Mouse (Mus musculus): ENCODE data around the gene Mosmo. TPM values are rescaled to one million over a fixed set of nuclear protein-coding genes. Genes with fewer than 3 reads are reported as not detected.

The Mosmo gene
- polyA plus RNA-seq, 1 experiment from 2014 or later, result 15.8 TPM

GRCm38 (mm10) chr7:120739018-120739417 lies 61.6 kb downstream of the Mosmo start, which contains the start of gene Vwa3a:
Vwa3a (plus strand) TSS chr7:120739318.
- Histone ChIP-seq H3K36me3 (ENCODE audit: control insufficient read depth, insufficient read depth, low read length) (no peaks in the 10 kb centered on the region), H3K9ac (replicated peaks; ENCODE audit: low read depth, low read length) (no peak within 1 kb of the TSS), H3K4me1 (ENCODE audit: control insufficient read depth, insufficient read depth, low read length) (no peaks in the 10 kb centered on the region), H3K4me3 (ENCODE audit: low read depth, low read length) (no peak within 1 kb of the TSS), H3K27ac (ENCODE audit: low read length) (no peak within 1 kb of the TSS), H3K4me2 (replicated peaks; ENCODE audit: low read depth, low read length) (no peak within 1 kb of the TSS), H3K27me3 (ENCODE audit: control insufficient read depth, insufficient read depth, low read length) (no peaks in the 10 kb centered on the region), H3K9me3 (ENCODE audit: control insufficient read depth, low read depth, low read length) (no peaks in the 10 kb centered on the region)
- WGBS, result 77% methylated on average over 6 of the region's 6 CpGs
- no peak for ATAC-seq (ENCODE audit: insufficient number of reproducible peaks, insufficient read depth, low FRiP score, low read depth)

- Histone ChIP-seq H3K27me3 (ENCODE audit: control insufficient read depth, insufficient read depth, low read length) (no peaks in the 10 kb centered on the region), H3K9ac (replicated peaks; ENCODE audit: low read depth, low read length) (no peak overlapping the region), H3K9me3 (ENCODE audit: control insufficient read depth, low read depth, low read length) (no peaks in the 10 kb centered on the region), H3K4me1 (ENCODE audit: control insufficient read depth, insufficient read depth, low read length) (no peaks in the 10 kb centered on the region), H3K36me3 (ENCODE audit: control insufficient read depth, insufficient read depth, low read length) (no peaks in the 10 kb centered on the region), H3K27ac (ENCODE audit: low read length) (no peak overlapping the region), H3K4me3 (ENCODE audit: low read depth, low read length) (no peak overlapping the region), H3K4me2 (replicated peaks; ENCODE audit: low read depth, low read length) (no peak overlapping the region)
- WGBS, result 14% methylated on average over 5 of the region's 5 CpGs
- ATAC-seq (ENCODE audit: insufficient number of reproducible peaks, insufficient read depth, low FRiP score, low read depth), result peak; percentile 64; the same call in 1 of the 2 replicates
Measured at GRCm38 (mm10) chr7:120739558-120740101, 62.2 kb downstream of the Mosmo start.

- 78% methylated on average over 14 of the region's 14 CpGs for WGBS
- H3K4me2 ChIP-seq (replicated peaks; ENCODE audit: low read depth, low read length), result no peak overlapping the region
- H3K27me3 ChIP-seq (ENCODE audit: control insufficient read depth, insufficient read depth, low read length), result no peaks in the 10 kb centered on the region
- no peaks in the 10 kb centered on the region for H3K36me3 ChIP-seq (ENCODE audit: control insufficient read depth, insufficient read depth, low read length)
- no peak overlapping the region for H3K27ac ChIP-seq (ENCODE audit: low read length)
- H3K9me3 ChIP-seq (ENCODE audit: control insufficient read depth, low read depth, low read length), result no peaks in the 10 kb centered on the region
- no peak overlapping the region for H3K4me3 ChIP-seq (ENCODE audit: low read depth, low read length)
- no peaks in the 10 kb centered on the region for H3K4me1 ChIP-seq (ENCODE audit: control insufficient read depth, insufficient read depth, low read length)
- ATAC-seq (ENCODE audit: insufficient number of reproducible peaks, insufficient read depth, low FRiP score, low read depth), result no peak
- H3K9ac ChIP-seq (replicated peaks; ENCODE audit: low read depth, low read length), result no peak overlapping the region
Measured at GRCm38 (mm10) chr7:120743366-120744351, 66.2 kb downstream of the Mosmo start.

GRCm38 (mm10) chr7:120744606-120745005 lies 67.2 kb downstream of the Mosmo start:
- 87% methylated on average over 6 of the region's 6 CpGs for WGBS
- no peak overlapping the region for H3K4me2 ChIP-seq (replicated peaks; ENCODE audit: low read depth, low read length)
- no peaks in the 10 kb centered on the region for H3K4me1 ChIP-seq (ENCODE audit: control insufficient read depth, insufficient read depth, low read length)
- H3K27ac ChIP-seq (ENCODE audit: low read length), result no peak overlapping the region
- ATAC-seq (ENCODE audit: insufficient number of reproducible peaks, insufficient read depth, low FRiP score, low read depth), result no peak
- no peak overlapping the region for H3K9ac ChIP-seq (replicated peaks; ENCODE audit: low read depth, low read length)
- H3K27me3 ChIP-seq (ENCODE audit: control insufficient read depth, insufficient read depth, low read length), result no peaks in the 10 kb centered on the region
- H3K4me3 ChIP-seq (ENCODE audit: low read depth, low read length), result no peak overlapping the region
- H3K36me3 ChIP-seq (ENCODE audit: control insufficient read depth, insufficient read depth, low read length), result no peaks in the 10 kb centered on the region
- H3K9me3 ChIP-seq (ENCODE audit: control insufficient read depth, low read depth, low read length), result no peaks in the 10 kb centered on the region

- Histone ChIP-seq H3K27ac (ENCODE audit: low read length) (no peak overlapping the region), H3K4me2 (replicated peaks; ENCODE audit: low read depth, low read length) (no peak overlapping the region), H3K9ac (replicated peaks; ENCODE audit: low read depth, low read length) (no peak overlapping the region), H3K27me3 (ENCODE audit: control insufficient read depth, insufficient read depth, low read length) (no peaks in the 10 kb centered on the region), H3K4me1 (ENCODE audit: control insufficient read depth, insufficient read depth, low read length) (no peaks in the 10 kb centered on the region), H3K9me3 (ENCODE audit: control insufficient read depth, low read depth, low read length) (no peaks in the 10 kb centered on the region), H3K4me3 (ENCODE audit: low read depth, low read length) (no peak overlapping the region), H3K36me3 (ENCODE audit: control insufficient read depth, insufficient read depth, low read length) (no peaks in the 10 kb centered on the region)
- 52% methylated on average over 3 of the region's 3 CpGs for WGBS
- peak; percentile 33; the same call in 1 of the 2 replicates for ATAC-seq (ENCODE audit: insufficient number of reproducible peaks, insufficient read depth, low FRiP score, low read depth)
Measured at GRCm38 (mm10) chr7:120746029-120746428, 68.6 kb downstream of the Mosmo start.

GRCm38 (mm10) chr7:120746821-120747220 lies 69.4 kb downstream of the Mosmo start:
- 89% methylated on average over 5 of the region's 5 CpGs for WGBS
- Histone ChIP-seq H3K4me1 (ENCODE audit: control insufficient read depth, insufficient read depth, low read length) (no peaks in the 10 kb centered on the region), H3K27me3 (ENCODE audit: control insufficient read depth, insufficient read depth, low read length) (no peaks in the 10 kb centered on the region), H3K36me3 (ENCODE audit: control insufficient read depth, insufficient read depth, low read length) (no peaks in the 10 kb centered on the region), H3K9ac (replicated peaks; ENCODE audit: low read depth, low read length) (no peak overlapping the region), H3K4me3 (ENCODE audit: low read depth, low read length) (no peak overlapping the region), H3K9me3 (ENCODE audit: control insufficient read depth, low read depth, low read length) (no peaks in the 10 kb centered on the region), H3K27ac (ENCODE audit: low read length) (no peak overlapping the region), H3K4me2 (replicated peaks; ENCODE audit: low read depth, low read length) (no peak overlapping the region)
- no peak for ATAC-seq (ENCODE audit: insufficient number of reproducible peaks, insufficient read depth, low FRiP score, low read depth)

GRCm38 (mm10) chr7:120748478-120748877 lies 71.1 kb downstream of the Mosmo start:
- H3K4me2 ChIP-seq (replicated peaks; ENCODE audit: low read depth, low read length), result no peak overlapping the region
- H3K4me3 ChIP-seq (ENCODE audit: low read depth, low read length), result no peak overlapping the region
- H3K9ac ChIP-seq (replicated peaks; ENCODE audit: low read depth, low read length), result no peak overlapping the region
- no peaks in the 10 kb centered on the region for H3K36me3 ChIP-seq (ENCODE audit: control insufficient read depth, insufficient read depth, low read length)
- H3K27ac ChIP-seq (ENCODE audit: low read length), result no peak overlapping the region
- H3K4me1 ChIP-seq (ENCODE audit: control insufficient read depth, insufficient read depth, low read length), result no peaks in the 10 kb centered on the region
- ATAC-seq (ENCODE audit: insufficient number of reproducible peaks, insufficient read depth, low FRiP score, low read depth), result no peak
- no peaks in the 10 kb centered on the region for H3K27me3 ChIP-seq (ENCODE audit: control insufficient read depth, insufficient read depth, low read length)
- no peaks in the 10 kb centered on the region for H3K9me3 ChIP-seq (ENCODE audit: control insufficient read depth, low read depth, low read length)

GRCm38 (mm10) chr7:120751330-120751729 lies 73.9 kb downstream of the Mosmo start:
- H3K36me3 ChIP-seq (ENCODE audit: control insufficient read depth, insufficient read depth, low read length), result no peaks in the 10 kb centered on the region
- no peaks in the 10 kb centered on the region for H3K27me3 ChIP-seq (ENCODE audit: control insufficient read depth, insufficient read depth, low read length)
- no peak overlapping the region for H3K4me2 ChIP-seq (replicated peaks; ENCODE audit: low read depth, low read length)
- no peaks in the 10 kb centered on the region for H3K4me1 ChIP-seq (ENCODE audit: control insufficient read depth, insufficient read depth, low read length)
- ATAC-seq (ENCODE audit: insufficient number of reproducible peaks, insufficient read depth, low FRiP score, low read depth), result no peak
- H3K9ac ChIP-seq (replicated peaks; ENCODE audit: low read depth, low read length), result no peak overlapping the region
- H3K9me3 ChIP-seq (ENCODE audit: control insufficient read depth, low read depth, low read length), result no peaks in the 10 kb centered on the region
- H3K4me3 ChIP-seq (ENCODE audit: low read depth, low read length), result no peak overlapping the region
- H3K27ac ChIP-seq (ENCODE audit: low read length), result no peak overlapping the region
